Mouse (Mus musculus): ENCODE measurements around the gene 4933424G06Rik.

Gene 4933424G06Rik

DNA sequence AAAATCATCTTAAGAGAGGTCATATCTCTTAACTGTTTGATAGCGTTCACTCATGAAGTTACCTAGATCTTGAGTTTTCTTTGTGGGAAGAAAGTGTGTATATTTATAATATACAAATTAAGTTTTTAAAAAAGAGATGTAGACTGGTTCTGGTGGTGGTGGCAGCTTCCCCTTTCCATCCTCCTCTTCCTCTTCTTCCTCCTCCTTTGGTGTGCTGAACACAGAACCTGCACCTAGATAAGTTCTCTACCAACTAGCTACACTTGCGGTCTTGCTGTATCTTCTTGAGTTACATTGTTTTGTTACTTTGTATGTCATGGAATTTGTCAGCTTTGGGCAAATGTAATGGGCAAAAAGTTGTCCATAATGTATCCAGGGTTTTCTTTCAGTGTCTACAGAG is 1.2 kb downstream of the 4933424G06Rik start:
- DNase-seq = no peak

DNA sequence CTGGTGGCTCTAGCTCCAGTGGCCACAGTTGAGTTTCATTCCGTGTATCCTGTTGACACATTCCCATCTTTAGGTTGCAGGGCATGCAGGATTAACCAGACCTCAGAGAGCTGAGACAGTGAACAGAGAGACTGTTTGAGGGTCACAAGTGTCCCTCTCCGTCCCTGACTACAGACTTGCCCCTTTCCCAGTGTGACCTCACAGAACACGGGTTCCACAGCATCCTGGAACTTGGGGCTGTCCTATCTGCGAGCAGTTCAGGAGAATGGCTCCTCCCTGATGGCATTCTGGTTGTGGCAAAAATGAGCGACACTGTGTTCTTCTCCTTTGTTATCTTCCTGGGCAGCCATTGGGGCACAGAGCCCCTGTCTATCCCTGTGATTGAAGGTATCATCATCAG is 4.4 kb downstream of the 4933424G06Rik start, which contains the start of gene Actr1b:
Gene Actr1b, minus strand, starts transcription at position 112 of the 400 bp plus-strand sequence.
- DNase-seq = no peak

DNA sequence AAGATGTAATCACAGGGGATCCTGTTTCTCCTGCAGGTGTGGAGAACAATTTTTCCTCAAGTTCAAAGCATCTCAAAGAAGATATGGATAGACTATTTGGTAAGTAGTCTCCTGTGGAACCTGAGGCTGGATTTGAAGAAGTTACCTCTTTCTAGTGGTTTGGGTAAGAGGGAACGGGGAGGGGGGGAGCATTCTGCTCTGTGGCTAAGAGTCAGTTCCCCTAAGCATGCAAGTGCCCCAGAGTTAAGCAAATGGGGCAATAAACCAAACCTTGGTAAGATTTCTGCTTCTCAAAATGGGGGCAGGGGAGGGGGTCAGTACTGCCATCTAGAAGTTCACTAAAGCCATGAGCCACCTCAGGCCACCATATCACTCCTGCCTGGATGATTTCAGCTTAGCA is 8.8 kb downstream of the 4933424G06Rik start:
- DNase-seq = no peak

DNA sequence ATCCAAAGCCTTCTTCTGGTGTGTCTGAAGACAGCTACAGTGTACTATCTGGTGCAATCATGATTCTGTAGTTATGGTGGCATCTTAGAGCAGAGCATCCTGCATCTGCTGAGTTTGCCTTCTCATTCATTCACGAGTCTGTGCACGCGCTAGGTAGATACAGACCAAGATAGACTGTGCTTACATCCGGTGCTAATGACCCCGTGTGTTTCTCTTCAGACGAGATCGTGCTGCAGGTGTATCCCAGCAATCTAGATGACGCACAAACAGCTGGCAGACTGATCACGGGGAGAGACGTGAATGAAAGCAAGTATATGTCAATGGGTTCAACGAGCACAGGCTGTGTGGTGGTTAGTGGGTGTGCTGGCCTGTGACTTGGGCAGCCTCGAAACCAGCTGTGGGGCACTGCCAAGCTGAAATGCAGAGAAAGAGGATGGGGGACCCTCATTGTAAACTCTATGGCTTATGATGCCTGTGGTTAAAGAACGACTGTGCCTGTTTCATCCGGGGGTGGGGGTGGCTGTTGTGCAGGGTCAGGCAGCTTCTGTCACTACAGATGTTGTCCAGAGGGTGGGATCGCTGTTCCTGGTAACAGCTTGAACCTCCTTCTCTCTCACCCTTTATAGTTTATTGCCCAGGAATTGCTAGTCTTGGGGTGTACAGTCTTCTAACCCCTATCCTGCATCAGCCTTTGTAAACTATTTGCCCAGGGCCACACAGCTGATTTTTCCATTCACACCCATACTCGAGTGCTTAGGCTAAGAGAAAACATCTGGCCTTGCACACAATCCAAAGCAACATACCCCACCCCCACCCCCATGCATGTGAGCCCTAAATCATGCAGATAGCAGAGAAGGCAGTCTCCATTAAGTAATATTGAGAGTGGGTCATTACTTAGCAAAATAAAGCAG is 13.5 kb downstream of the 4933424G06Rik start:
- no peak for DNase-seq

DNA sequence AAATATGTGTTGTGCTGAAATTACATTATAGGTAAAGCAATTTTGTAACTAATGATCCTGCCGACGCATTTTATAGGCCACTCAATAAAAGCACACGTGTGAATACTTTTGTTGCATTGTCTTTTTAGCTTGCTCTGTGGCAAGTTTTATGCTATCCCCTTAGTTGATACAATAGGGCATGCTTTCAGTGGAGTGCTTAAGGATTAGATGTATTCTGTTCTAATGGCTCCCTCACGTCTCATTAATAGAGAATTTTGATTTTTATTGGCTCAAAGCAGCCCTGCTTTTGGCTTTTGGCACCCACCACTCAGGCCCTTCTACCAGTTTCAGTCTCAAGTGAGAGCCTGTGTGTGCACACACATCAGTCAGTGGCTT is 14.1 kb downstream of the 4933424G06Rik start:
- no peak for DNase-seq

DNA sequence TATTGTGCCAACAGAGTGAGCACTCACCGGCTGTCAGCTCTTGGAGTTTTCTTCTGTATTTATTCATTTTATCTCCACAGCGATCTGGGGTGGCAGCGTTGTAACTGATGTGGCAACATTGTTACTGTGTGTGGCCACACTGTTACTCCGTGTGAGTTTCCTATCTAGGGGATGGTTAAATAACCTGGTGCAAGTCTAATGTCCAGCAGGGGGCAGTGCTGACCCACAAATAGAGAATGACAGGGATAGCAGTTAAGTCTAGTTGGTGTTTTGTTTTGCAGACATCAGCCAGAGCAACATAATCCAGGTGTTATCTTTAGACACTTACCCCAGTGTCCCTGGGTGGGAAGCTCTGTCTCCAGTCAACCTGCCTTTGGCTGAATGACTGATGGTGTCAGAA is 27.4 kb downstream of the 4933424G06Rik start:
- DNase-seq = peak; percentile 81 to 89

DNA sequence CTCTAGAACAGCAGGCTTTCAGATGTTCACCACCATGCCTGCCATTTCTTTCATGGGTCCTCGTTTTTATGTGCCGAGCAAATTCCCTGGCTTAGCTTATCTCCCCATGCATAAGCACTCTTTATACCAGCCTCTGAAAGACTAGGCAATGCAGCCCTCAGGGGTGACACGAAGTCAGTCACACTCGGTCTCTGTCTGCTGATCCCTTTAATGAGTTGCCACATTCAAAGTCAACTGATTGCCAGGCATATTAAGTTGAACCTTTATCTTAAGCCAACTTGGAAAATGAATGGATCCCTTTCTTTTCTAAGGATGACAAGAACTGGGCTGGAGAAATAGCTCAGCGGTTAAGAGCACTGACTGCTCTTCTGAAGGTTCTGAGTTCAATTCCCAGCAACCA is 29.3 kb downstream of the 4933424G06Rik start:
- DNase-seq = no peak

DNA sequence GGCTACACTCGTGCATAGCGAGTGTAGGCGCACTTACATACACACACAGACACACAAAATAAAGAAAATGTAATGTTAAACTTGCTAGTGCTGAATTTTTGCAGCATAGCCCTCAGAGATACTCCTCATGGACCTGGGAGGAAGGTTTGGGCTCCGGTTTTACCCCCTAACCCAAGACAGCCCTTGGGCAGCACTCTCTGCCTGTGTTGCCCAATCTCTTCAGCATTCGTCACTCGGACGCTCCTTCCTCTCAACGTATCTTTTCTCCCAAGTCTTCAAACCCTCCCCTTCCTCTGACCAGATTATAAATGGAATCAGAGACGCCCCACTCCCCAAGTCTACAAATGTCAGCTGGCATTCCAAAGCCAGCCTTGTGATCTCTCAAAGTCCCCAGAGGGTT is 33.1 kb downstream of the 4933424G06Rik start:
- no peak for DNase-seq

DNA sequence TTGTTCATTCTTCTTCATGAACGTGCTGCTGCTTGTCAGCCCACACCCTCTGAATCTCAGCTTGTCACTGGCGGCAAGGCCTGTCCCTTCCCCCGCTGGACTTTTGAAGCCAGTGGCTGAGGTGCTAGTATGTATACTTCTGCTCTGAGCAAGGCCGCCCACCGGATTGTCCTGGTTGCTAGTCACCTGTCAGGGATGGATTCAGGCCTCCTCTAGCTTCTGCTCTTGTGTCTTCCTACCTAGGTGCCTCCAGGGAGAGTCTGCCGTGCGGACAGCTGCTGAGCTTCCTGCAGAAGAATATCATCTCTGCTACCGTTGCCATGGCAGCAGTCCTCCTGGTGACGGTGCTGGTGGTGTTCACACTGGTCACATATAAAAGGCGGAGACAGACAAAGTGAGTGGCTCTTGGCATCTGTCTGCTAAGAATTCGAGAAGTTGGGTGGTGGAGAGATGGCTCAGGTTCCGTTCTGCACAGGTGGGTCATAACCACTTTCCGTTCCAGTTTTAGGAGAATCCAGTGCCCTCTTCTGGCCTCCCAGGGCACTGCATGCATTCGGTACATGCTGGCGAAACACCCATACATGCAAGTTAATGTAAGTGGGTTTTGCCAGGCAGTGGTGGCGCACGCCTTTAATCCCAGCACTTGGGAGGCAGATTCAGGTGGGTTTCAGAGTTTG is 34.5 kb downstream of the 4933424G06Rik start:
- DNase-seq = peak; percentile 86 to 89

DNA sequence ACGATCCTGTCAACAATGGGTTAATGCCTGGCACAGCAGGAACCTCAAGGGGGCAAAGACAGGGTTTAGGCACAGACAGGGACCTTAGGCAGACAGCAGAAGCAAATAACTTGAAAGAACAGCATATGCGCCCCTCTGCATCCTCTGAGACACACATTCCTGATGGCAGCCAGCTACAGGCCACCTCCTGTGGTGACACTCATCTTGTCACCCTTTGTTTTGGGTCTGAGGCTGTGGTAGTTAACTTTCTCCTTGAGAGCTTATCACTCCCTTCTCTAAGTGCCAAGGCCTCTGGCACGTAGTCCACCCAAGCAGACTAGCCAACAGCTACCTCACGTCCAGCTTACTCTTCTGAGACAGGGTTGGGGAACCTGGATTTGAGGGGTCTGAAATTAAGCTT is 35.7 kb downstream of the 4933424G06Rik start:
- DNase-seq = no peak

DNA sequence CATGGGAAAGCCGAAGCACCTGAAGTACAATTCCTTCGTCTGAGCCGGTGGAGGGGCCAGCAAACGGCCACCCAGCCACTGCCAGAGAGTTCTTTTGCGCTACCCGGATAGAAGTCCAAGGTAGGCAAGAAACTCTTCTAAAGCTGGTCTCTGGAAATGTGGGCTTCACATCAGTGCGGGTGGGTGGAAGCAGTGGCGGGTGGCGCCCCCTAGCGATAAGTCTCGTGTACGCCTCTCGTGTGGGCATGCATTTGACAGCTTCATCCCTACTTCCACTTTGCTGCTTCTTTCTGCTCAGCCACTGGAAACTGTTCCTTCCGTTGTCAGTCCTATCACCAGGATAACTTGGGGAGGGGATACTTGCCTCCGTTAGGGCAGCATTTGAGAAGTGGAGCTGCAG is 36.5 kb downstream of the 4933424G06Rik start:
- peak; percentile 42 to 66 for DNase-seq

DNA sequence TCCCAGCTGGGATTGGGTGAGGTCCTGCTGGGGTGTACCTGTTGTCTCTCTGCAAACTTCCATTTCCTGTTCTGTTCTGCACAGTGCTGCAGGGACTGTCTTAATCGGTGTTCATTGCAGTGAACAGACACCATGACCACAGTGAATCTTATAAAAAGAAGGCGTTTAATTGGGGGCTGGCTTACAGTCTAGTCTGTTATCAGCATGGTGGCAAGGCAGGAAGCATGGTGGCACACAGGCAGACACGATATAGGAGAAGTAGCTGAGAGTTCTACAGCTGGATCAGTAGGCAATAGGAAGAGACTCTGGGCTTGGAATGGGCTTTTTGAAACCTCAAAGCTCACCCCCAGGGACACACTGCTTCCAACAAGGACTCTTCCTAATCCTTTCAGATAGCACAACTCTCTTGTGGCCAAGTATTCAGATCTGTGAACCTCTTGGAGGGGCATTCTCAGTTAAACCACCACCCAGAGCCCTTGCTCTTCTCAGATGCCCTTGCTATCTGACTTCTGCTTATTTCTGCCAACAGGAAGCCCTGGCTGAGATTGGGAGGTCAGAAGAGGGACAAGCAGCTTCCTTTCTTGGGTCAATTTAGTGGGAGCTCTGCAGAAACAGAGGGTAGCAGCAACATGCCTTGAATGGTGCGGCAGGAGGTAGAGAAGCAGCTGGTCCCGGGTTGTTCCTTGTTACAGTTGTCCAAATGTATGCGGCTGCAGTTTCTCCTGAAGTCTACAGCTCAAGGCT is 44.2 kb downstream of the 4933424G06Rik start:
- DNase-seq = no peak

DNA sequence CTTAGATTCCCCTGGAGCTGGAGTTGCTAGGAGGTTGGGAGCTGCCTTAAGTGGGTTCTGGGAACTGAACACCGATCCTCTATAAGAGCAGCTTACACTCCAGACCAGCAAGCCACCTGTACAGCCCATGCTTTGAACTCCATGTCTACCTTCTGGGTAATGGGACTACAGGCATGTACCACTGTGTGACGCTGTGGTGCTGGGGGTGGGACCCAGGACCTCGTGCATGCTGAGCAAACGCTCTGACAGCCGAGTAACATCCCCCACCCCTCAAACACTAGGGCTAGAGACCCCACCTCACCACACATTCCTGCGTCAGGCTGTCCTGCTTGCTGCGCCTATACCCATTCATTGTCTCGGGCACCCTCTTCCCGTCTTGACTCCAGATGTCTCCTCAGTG is 48.6 kb downstream of the 4933424G06Rik start:
- DNase-seq = no peak

DNA sequence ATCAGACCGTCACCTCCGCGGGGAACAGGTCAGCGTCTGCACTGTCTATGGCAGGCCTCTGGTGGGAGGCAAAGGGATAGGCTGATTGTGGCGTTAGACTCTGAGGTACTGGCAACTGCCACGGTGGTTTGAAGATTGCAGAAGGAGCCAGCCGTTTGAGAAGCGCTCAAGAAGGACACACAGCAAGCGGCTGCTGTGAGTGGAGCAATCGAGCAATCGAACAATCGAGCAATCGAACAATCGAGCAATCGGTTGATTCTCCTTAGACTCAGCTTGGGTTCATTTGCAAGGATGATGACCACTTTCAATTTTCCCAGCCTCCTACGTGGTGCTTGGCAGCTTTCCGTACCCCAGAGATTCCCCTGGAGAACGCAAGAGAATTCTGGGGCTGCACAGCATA is 49.1 kb downstream of the 4933424G06Rik start:
- DNase-seq = no peak

DNA sequence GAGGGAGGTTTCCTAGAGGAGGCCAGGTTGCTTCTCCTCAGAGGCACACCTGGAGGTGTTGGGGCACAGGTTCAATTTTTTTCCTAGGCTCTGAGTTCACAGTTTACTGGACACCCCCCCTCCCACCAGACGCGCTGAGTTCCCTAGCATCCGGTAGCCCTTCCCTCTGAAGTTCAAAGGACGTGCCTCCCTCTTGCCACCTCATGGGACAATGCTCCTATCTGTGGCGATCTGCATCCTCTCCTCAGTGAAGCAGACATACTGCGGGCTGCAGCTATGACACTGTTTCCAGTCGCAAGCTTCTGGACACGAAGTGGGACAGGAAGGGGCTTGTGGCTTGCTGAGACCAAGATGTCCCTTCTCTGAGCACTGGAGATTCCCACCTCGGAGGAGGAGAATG is 50.5 kb downstream of the 4933424G06Rik start:
- no peak for DNase-seq

DNA sequence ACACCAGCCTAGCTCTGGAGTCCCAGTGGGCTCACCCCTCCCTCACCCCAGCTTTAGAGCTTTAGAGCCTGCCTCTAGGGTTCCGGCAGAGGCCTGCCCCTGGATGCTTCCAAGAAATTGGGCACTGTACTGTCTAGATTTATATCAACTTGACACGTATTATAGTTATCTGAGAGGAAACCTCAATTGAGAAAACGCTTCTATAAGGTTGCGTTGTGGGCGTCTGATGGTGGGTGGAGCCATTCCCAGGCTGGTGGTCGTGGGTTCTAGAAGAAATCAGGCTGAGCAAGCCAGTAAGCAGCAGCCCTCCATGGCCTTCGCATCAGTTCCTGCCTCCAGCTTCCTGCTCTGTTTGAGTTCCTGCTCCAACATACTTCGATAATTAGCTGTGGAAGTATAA is 51.1 kb downstream of the 4933424G06Rik start:
- DNase-seq = no peak

DNA sequence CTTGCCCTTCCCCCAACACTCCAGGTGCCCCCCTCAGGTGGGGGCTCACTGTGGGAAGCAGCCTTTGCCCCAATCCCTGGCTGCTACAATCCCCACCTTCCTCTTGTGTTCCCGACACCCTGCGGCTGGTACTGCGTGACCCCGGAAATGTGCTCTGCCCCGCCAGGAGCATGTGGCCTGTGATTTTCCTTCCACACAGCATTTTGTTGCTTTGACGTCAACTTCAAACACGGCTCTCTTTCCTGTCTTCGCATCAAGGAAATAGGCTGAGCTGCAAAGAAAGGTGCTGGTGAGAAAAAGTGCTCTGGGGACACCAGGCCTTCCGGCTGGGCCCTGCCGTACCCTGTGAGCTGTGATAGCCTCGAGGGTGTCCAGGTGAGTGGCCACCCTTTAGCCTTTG is 51.6 kb downstream of the 4933424G06Rik start, which contains the start of gene Zap70:
Gene Zap70, plus strand, starts transcription at position 231 of the 400 bp plus-strand sequence.
- DNase-seq = no peak

DNA sequence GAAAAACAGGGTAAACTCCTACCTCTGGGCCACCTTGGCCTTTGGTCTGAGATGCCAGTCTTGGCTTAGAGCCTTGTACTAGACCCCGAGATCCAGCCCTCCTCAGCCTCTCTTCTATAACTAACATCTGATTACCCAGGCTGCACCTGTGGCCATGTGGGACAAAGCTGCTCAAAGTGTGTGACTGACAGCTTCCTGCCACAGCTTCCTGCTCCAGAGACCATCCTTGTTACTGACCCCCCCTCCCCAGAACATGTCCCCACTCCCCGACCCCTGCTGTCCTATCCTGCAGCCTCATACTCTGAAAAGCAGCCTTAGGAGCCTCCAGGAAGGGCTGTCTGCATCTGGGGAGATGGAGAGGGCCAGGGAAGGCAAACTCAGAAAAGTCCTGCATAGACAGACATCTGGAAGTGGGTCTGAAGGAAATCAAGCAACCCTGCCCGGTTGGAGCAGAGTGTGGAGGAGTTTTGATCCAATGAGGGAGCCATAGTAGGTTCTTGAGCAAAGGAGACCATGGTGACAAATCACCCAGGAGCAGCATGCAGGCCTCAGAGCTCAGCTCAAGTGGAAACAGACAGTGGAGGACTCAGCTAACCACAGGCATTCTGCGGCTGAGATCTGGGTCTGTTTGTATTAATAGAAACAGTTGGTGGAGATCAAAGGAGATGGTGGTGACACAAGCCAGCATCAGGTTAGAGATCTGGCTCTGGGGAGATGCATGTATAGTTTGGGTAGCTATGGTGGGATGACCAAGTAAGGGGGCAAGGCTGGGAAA is 56.7 kb downstream of the 4933424G06Rik start:
- DNase-seq = no peak

DNA sequence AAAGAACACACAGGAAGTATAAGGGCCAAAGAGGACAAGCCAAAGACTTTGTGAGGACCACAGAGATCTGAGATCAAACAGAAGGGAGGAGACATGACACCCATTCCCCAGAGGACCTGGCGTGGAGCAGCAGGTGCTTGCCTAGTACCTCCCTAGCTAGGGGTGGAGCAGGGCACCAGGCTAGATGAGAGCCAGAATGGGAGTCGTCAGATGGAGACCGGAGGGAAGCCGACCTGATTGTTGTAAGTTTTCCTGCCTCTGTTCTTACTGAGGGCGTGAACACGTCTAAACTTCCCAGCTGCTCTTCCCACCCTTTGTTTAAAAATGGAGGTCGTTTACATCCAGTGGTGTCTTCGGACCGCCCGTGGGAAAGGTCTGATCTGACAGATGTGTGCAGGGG is 57.4 kb downstream of the 4933424G06Rik start:
- DNase-seq = no peak

DNA sequence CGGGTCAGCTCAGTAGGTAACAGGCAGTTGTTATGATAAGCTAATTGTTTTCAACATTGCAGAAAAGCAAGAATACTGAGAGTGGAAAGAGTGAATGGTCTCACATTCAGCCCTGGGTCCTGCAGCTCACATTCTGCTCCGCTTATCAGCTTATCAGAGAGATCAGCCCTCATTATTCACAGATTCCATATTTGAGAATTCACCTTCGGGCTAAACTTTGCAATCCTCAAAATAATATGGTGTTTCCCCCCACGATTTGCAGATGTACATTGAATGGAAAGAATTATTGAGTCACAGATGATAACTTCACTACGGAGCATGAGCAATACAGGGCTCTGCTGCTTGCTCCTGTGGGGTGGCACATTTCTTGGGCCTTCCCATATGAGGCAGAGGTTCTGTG is 58.8 kb downstream of the 4933424G06Rik start:
- DNase-seq = no peak

DNA sequence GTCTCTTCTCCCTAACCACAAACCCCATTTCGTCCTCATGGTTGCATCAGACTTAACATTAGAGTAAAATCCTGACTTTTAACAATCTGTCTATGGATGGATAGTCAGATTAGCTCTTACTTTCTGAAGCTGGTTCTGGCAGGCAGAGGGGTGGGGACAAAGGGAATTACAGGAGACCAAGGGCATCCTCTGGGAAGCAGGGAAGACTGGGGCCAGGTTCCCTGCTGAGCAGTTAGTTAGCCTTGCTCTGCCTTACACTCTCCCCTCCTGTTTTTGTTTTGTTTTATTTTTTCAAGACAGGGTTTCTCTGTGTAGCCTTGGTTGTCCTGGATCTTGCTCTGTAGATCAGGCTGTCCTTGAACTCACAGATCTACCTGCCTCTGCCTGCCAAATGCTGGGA is 60.0 kb downstream of the 4933424G06Rik start:
- no peak for DNase-seq

DNA sequence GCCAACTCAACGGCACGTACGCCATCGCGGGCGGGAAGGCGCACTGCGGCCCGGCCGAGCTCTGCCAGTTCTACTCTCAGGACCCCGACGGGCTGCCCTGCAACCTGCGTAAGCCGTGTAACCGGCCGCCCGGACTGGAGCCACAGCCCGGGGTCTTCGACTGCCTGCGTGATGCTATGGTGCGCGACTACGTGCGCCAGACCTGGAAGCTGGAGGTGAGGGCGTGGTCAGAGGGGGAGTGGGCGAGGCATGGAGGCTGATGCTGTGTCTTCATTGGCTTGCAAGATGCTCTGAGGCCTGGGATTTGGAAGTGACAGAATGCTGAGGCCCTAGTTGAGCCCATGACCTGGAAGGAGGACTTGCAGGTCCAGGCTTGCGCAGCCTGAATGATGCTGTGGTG is 61.0 kb downstream of the 4933424G06Rik start:
- peak in 1 of 2 experiments; percentile 17 for DNase-seq

All from cerebellum, postnatal 25 days (tissue).